Mouse (Mus musculus) hindbrain, embryonic 10.5 days (tissue): Measurements from ENCODE around the gene Rtkn2. TPM values are rescaled to one million over a fixed set of nuclear protein-coding genes. Genes with fewer than 3 reads are reported as not detected.

Experiments used
- DNase-seq: peaks from one replicate; pipeline ENCODE4 v3.0.0-alpha.2; 2017; ENCODE audit warnings: low spot score
- H3K27ac ChIP-seq: fragments of 300-500 bp; sonication (generic); 2 replicates; pipeline ENCODE4 v1.5.1; 2016; ENCODE audit warnings: mild to moderate bottlenecking, moderate library complexity
- H3K27me3 ChIP-seq: fragments of 300-500 bp; sonication (generic); 2 replicates; pipeline ENCODE4 v1.6.1; 2016; ENCODE audit warnings: mild to moderate bottlenecking; ENCODE audit not compliant: poor library complexity, insufficient read depth, severe bottlenecking
- H3K36me3 ChIP-seq: fragments of 300-500 bp; sonication (generic); 2 replicates; pipeline ENCODE4 v1.6.1; 2016; ENCODE audit warnings: mild to moderate bottlenecking, moderate library complexity
- H3K4me1 ChIP-seq: fragments of 300-500 bp; sonication (generic); replicated peaks from 2 replicates; pipeline ENCODE4 v1.6.1; 2016; ENCODE audit warnings: mild to moderate bottlenecking
- H3K4me3 ChIP-seq: fragments of 300-500 bp; sonication (generic); 2 replicates; pipeline ENCODE4 v1.5.1; 2016; ENCODE audit warnings: mild to moderate bottlenecking, moderate library complexity
- H3K9me3 ChIP-seq: fragments of 300-500 bp; sonication (generic); 2 replicates; pipeline ENCODE4 v1.6.1; 2016; ENCODE audit warnings: mild to moderate bottlenecking, moderate library complexity
- WGBS: fragments of 180-500 bp; shearing (Covaris S2); methylation state at CpG from one replicate; pipeline ENCODE4 v1.1.7; 2016; 5-methylcytosine and 5-hydroxymethylcytosine counted together
- polyA plus RNA-seq: library from polyadenylated mRNA; unstranded; fragments of >200 nt; fragmentation: Nextera tagmentation; extraction: Ambion mirVana; gene quantifications from 2 replicates; pipeline ENCODE4 v1.2.1, GENCODE M21; 2016

Gene Rtkn2
- polyA plus RNA-seq, 1 experiment from 2014 or later, result 18.9 TPM

- Histone ChIP-seq H3K4me3 (no peak overlapping the region), H3K36me3 (no peaks in the 10 kb centered on the region)
- no peak for DNase-seq
Measured at GRCm38 (mm10) chr10:68074291-68074690, 94.9 kb downstream of the Rtkn2 start.

GRCm38 (mm10) chr10:68075181-68075580 lies 95.8 kb downstream of the Rtkn2 start:
- H3K36me3 ChIP-seq, result no peaks in the 10 kb centered on the region
- 93% methylated on average over 5 of the region's 5 CpGs for whole genome bisulfite sequencing
- no peaks in the 10 kb centered on the region for H3K4me1 ChIP-seq
- no peak overlapping the region for H3K27ac ChIP-seq
- no peak for DNase-seq
- no peaks in the 10 kb centered on the region for H3K9me3 ChIP-seq
- H3K4me3 ChIP-seq, result no peak overlapping the region
- H3K27me3 ChIP-seq, result no peaks in the 10 kb centered on the region

More at GRCm38 (mm10) chr10:68074291-68074690, 94.9 kb downstream of the Rtkn2 start:
- WGBS, result 93% methylated on average over 12 of the region's 12 CpGs
- Histone ChIP-seq H3K4me1 (no peaks in the 10 kb centered on the region), H3K9me3 (no peaks in the 10 kb centered on the region), H3K27me3 (no peaks in the 10 kb centered on the region), H3K27ac (no peak overlapping the region)

- no peak for DNase-seq
Measured at GRCm38 (mm10) chr10:68078708-68079107, 99.3 kb downstream of the Rtkn2 start.

GRCm38 (mm10) chr10:68079910-68080670 lies 100.7 kb downstream of the Rtkn2 start:
- 86% methylated on average over 10 of the region's 10 CpGs for WGBS
- Histone ChIP-seq H3K4me1 (no peaks in the 10 kb centered on the region), H3K27ac (no peak overlapping the region), H3K27me3 (no peaks in the 10 kb centered on the region), H3K36me3 (no peaks in the 10 kb centered on the region), H3K9me3 (no peaks in the 10 kb centered on the region), H3K4me3 (no peak overlapping the region)
- DNase-seq, result no peak

More at GRCm38 (mm10) chr10:68078708-68079107, 99.3 kb downstream of the Rtkn2 start:
- H3K4me3 ChIP-seq, result no peak overlapping the region
- H3K27me3 ChIP-seq, result no peaks in the 10 kb centered on the region
- H3K9me3 ChIP-seq, result no peaks in the 10 kb centered on the region
- H3K36me3 ChIP-seq, result no peaks in the 10 kb centered on the region
- H3K4me1 ChIP-seq, result no peaks in the 10 kb centered on the region
- 91% methylated on average over 3 of the region's 3 CpGs for WGBS
- no peak overlapping the region for H3K27ac ChIP-seq

DNA sequence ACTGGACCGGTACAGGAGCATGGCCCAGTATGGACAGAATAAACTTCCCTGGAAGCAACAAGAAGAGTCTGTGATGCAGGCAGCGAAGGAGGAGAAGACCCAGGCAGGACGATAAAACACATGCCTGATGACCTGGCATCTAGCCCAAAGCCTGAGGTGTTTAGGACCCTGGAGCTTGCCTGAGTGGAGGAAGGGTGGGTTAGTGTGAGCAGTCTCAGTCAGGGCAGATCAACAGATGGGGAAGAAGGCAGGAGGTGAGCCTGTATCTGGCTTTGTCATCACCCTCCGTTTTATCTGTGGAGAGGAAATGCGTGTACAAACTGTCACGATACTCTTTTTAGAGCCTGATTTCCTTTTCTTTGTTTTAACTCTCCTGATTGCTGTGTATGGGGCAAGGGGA lies 102.3 kb downstream of the Rtkn2 start:
- WGBS, result 83% methylated on average over 6 of the region's 6 CpGs

DNA sequence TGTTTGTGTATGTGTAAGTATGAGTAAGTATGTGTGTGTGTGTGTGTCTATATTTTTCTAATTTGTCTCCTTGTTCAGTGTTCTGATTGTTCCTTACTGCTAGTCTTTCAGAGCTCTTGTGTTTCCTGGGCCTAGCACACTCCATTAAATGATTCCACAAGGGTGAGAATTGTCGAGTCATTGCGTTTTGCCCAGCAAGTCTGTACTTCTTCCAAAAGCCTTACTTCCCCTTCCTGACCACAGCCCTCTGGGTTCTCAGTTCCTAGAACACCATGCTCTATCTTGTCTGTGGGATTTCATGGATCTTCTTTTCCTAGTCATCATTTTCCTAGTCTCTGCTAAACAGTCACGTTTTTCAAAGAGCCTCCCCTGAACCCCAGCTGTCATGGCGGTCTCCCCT lies 106.2 kb downstream of the Rtkn2 start:
- no peaks in the 10 kb centered on the region for H3K9me3 ChIP-seq
- H3K27me3 ChIP-seq, result no peaks in the 10 kb centered on the region
- no peaks in the 10 kb centered on the region for H3K36me3 ChIP-seq
- no peak for DNase-seq
- H3K27ac ChIP-seq, result no peak overlapping the region
- H3K4me1 ChIP-seq, result no peaks in the 10 kb centered on the region
- WGBS, result 77% methylated on average over 4 of the region's 4 CpGs
- no peak overlapping the region for H3K4me3 ChIP-seq

More for the DNA sequence above, 102.3 kb downstream of the Rtkn2 start:
- H3K36me3 ChIP-seq, result no peaks in the 10 kb centered on the region
- no peak overlapping the region for H3K27ac ChIP-seq
- no peak overlapping the region for H3K4me3 ChIP-seq
- H3K27me3 ChIP-seq, result no peaks in the 10 kb centered on the region
- no peaks in the 10 kb centered on the region for H3K9me3 ChIP-seq
- DNase-seq, result no peak
- H3K4me1 ChIP-seq, result no peaks in the 10 kb centered on the region

DNA sequence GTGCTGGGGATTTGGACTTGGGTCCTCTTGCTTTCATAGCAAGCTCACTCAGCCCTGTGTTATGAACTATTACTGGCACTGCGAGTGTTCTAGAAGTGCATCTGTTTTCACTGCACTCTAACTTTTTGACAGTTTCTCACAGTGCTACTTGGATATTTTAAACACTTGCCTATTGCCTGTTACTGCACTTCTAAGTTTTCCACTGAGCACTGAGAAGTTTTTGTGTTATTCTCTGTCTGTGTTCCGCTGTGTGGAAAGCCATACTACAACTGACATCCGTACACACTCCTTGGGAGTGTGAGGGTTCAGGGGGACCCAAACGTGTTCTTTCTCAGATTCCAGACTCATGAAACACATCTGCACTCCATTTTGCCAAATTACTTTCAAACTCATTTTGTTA lies 107.6 kb downstream of the Rtkn2 start:
- DNase-seq, result no peak
- Histone ChIP-seq H3K27ac (no peak overlapping the region), H3K36me3 (no peaks in the 10 kb centered on the region), H3K4me1 (0 out of 2 replicates have a peak, but pooled peaks cover 3% of the 10 kb centered on the region), H3K4me3 (no peak overlapping the region), H3K27me3 (no peaks in the 10 kb centered on the region), H3K9me3 (no peaks in the 10 kb centered on the region)
- 89% methylated on average over 4 of the region's 4 CpGs for WGBS

DNA sequence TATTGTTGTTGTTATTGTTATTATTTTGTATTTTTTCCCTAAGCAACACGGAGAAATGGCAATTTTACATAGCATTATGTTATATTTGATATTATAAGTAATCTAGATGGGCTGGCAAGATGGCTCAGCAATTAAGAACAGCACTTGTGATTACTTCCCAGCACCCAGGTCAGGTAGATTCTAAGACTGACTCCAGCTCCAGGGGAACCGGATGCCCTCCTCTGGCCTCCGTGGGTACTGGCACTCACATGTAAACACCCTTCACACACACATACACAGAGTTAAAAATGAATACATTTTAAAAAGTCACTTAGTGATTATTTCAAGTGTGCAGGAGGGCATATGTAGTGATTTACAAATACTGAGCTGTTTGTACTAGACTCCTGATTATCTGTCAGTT lies 108.4 kb downstream of the Rtkn2 start:
- Histone ChIP-seq H3K27ac (no peak overlapping the region), H3K4me1 (0 out of 2 replicates have a peak, but pooled peaks cover 3% of the 10 kb centered on the region), H3K4me3 (no peak overlapping the region), H3K9me3 (no peaks in the 10 kb centered on the region), H3K36me3 (no peaks in the 10 kb centered on the region), H3K27me3 (no peaks in the 10 kb centered on the region)
- WGBS, result 82% methylated on average over 3 of the region's 3 CpGs
- no peak for DNase-seq

- Histone ChIP-seq H3K9me3 (no peaks in the 10 kb centered on the region), H3K4me3 (no peak overlapping the region), H3K27ac (no peak overlapping the region), H3K4me1 (0 out of 2 replicates have a peak, but pooled peaks cover 3% of the 10 kb centered on the region), H3K36me3 (peaks cover 10% of the 10 kb centered on the region), H3K27me3 (no peaks in the 10 kb centered on the region)
- no peak for DNase-seq
- WGBS, result 77% methylated on average over 15 of the region's 15 CpGs
Measured at GRCm38 (mm10) chr10:68089435-68090196, 110.2 kb downstream of the Rtkn2 start.

GRCm38 (mm10) chr10:68090197-68090535 lies 110.8 kb downstream of the Rtkn2 start:
- H3K4me3 ChIP-seq, result no peak overlapping the region
- 0 out of 2 replicates have a peak, but pooled peaks cover 3% of the 10 kb centered on the region for H3K4me1 ChIP-seq
- no peaks in the 10 kb centered on the region for H3K27me3 ChIP-seq
- WGBS, result 83% methylated on average over 4 of the region's 4 CpGs
- no peak overlapping the region for H3K27ac ChIP-seq
- H3K9me3 ChIP-seq, result no peaks in the 10 kb centered on the region
- peaks cover 16% of the 10 kb centered on the region for H3K36me3 ChIP-seq
- no peak for DNase-seq

DNA sequence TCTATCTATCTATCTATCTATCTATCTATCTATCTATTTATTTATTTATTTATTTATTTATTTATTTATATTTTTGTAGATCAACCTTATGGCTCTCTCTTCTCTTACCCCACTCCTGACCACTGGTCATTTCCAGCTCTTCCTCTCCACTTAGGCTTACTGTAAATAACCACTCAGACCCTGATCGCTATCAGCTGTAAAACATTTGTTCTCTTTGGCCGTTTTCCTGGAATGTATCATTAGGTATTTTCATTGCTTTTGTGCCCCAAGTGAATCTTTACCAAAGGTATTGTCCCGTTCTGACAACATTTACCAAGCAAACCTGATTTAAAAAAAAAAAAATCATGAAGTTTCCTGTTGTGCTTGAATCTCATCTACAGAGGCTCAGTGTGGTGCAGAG lies 111.2 kb downstream of the Rtkn2 start:
- no peaks in the 10 kb centered on the region for H3K27me3 ChIP-seq
- 93% methylated on average over 3 of the region's 3 CpGs for WGBS
- no peak overlapping the region for H3K27ac ChIP-seq
- H3K4me3 ChIP-seq, result no peak overlapping the region
- H3K36me3 ChIP-seq, result peaks cover 20% of the 10 kb centered on the region
- DNase-seq, result no peak
- 0 out of 2 replicates have a peak, but pooled peaks cover 3% of the 10 kb centered on the region for H3K4me1 ChIP-seq
- H3K9me3 ChIP-seq, result no peaks in the 10 kb centered on the region

DNA sequence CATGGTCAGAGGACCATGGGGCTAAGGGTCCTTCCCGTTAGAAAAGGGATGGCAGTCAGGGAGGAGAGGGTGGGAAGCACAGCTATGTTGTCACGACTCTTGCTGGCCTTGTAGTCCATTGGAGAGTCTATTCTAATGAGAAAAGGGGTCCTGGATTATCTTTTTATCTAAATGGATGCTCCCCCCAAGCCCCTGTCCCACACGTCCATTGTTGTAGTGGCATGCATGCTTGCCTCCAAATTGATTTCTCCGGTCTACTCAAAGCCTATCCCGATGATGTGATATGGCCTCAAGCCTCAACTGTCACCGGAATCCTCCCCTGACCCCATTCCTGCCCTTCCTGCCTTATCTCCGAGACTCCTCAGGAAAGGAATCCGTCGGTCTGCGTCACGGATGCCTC lies 111.6 kb downstream of the Rtkn2 start:
- Histone ChIP-seq H3K9me3 (no peaks in the 10 kb centered on the region), H3K27me3 (no peaks in the 10 kb centered on the region), H3K27ac (no peak overlapping the region), H3K4me1 (0 out of 2 replicates have a peak, but pooled peaks cover 3% of the 10 kb centered on the region), H3K36me3 (peaks cover 23% of the 10 kb centered on the region), H3K4me3 (no peak overlapping the region)
- DNase-seq, result no peak
- 79% methylated on average over 11 of the region's 11 CpGs for WGBS

DNA sequence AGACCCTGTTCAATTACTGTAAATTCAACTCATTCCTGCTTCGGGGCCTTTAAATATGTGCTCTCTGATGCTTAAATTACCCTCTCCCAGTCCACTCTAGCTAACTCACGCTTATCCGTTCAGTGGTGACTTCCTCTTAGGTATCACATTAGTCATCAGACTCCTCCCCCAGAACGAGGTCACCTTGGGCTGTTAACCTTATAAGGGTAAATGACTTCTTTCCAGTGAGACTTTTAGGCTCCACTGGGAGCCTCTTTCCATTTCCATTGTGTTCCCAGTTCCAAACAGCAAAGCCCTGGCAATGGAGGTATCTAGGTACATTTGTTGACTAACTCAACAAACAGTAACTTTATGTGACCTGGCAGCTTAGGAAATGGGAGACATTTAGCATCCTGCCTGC lies 112.5 kb downstream of the Rtkn2 start:
- H3K36me3 ChIP-seq, result peaks cover 31% of the 10 kb centered on the region
- H3K9me3 ChIP-seq, result no peaks in the 10 kb centered on the region
- no peak for DNase-seq
- no peak overlapping the region for H3K4me3 ChIP-seq
- WGBS, result 89% methylated on average over 4 of the region's 4 CpGs
- H3K27me3 ChIP-seq, result no peaks in the 10 kb centered on the region
- H3K4me1 ChIP-seq, result 0 out of 2 replicates have a peak, but pooled peaks cover 3% of the 10 kb centered on the region
- no peak overlapping the region for H3K27ac ChIP-seq
